Mouse (Mus musculus) limb, embryonic 14.5 days (tissue): ENCODE data around the gene Cmtm4. TPM values are rescaled to one million over a fixed set of nuclear protein-coding genes. Genes with fewer than 3 reads are reported as not detected.

ENCODE experiments used
- ATAC-seq: fragments of 200-750 bp; cut with Nextera tagmentation; 2 replicates; pipeline ENCODE4 v1.8.0; 2017; ENCODE audit warnings: low read depth, moderate number of reproducible peaks, moderate TSS enrichment; ENCODE audit not compliant: low FRiP score
- DNase-seq: peaks from one replicate; pipeline ENCODE4 v3.0.0-alpha.2; 2015; ENCODE audit warnings: low spot score
- H3K27ac ChIP-seq: fragments of 300-500 bp; sonication (generic); replicated peaks from 2 replicates; pipeline ENCODE4 v1.5.1; 2014; ENCODE audit warnings: low read depth, mild to moderate bottlenecking, low read length, moderate library complexity, mixed read lengths
- H3K27me3 ChIP-seq: fragments of 300-500 bp; sonication (generic); 2 replicates; pipeline ENCODE4 v1.6.1; 2014; ENCODE audit warnings: low read length, mixed read lengths; ENCODE audit not compliant: control insufficient read depth, insufficient read depth
- H3K36me3 ChIP-seq: fragments of 300-500 bp; sonication (generic); 2 replicates; pipeline ENCODE4 v1.6.1; 2014; ENCODE audit warnings: mild to moderate bottlenecking, low read length, moderate library complexity, mixed read lengths; ENCODE audit not compliant: control insufficient read depth, insufficient read depth
- H3K4me1 ChIP-seq: fragments of 300-500 bp; sonication (generic); 2 replicates; pipeline ENCODE4 v1.6.1; 2014; ENCODE audit warnings: antibody characterized with exemption, low read length, mixed read lengths; ENCODE audit not compliant: control insufficient read depth, insufficient read depth
- H3K4me2 ChIP-seq: fragments of 300-500 bp; sonication (generic); replicated peaks from 2 replicates; pipeline ENCODE4 v1.6.1; 2014; ENCODE audit warnings: low read depth, mild to moderate bottlenecking, low read length, moderate library complexity; ENCODE audit not compliant: severe bottlenecking
- H3K4me3 ChIP-seq: fragments of 300-500 bp; sonication (generic); replicated peaks from 2 replicates; pipeline ENCODE4 v1.5.1; 2014; ENCODE audit warnings: low read length
- H3K9ac ChIP-seq: fragments of 300-500 bp; sonication (generic); 2 replicates; pipeline ENCODE4 v1.6.1; 2014; ENCODE audit warnings: mild to moderate bottlenecking, low read depth, low read length, moderate library complexity; ENCODE audit not compliant: severe bottlenecking
- H3K9me3 ChIP-seq: fragments of 300-500 bp; sonication (generic); 2 replicates; pipeline ENCODE4 v1.6.1; 2016; ENCODE audit warnings: low read length; ENCODE audit not compliant: control insufficient read depth
- POLR2A ChIP-seq: fragments of 200-500 bp; IDR thresholded peaks from 2 replicates; pipeline ENCODE4 v1.8.0; 2012; ENCODE audit warnings: inconsistent platforms, mild to moderate bottlenecking, moderate library complexity, borderline replicate concordance; ENCODE audit not compliant: insufficient read depth, insufficient read length; ENCODE audit errors: extremely low read depth
- WGBS: fragments of 180-500 bp; shearing (Covaris S2); extraction: QIAGEN DNeasy Blood & Tissue Kit; methylation state at CpG from one replicate; pipeline ENCODE4 v1.1.7; 2014; 5-methylcytosine and 5-hydroxymethylcytosine counted together
- polyA plus RNA-seq, 2 experiments: library from polyadenylated mRNA; depleted of rRNA in 1 of 2; stranded (reverse) in 1 of 2; unstranded in 1 of 2; fragments of >200 nt; fragmentation: Nextera tagmentation in 1 of 2; extraction: Ambion mirVana in 1 of 2; gene quantifications; 2 replicates each; pipeline versions ENCODE4 v1.2.1 to v1.2.3; 2012 to 2014

Gene Cmtm4
- polyA plus RNA-seq, 2 experiments: 4.1 to 18.9 TPM

DNA sequence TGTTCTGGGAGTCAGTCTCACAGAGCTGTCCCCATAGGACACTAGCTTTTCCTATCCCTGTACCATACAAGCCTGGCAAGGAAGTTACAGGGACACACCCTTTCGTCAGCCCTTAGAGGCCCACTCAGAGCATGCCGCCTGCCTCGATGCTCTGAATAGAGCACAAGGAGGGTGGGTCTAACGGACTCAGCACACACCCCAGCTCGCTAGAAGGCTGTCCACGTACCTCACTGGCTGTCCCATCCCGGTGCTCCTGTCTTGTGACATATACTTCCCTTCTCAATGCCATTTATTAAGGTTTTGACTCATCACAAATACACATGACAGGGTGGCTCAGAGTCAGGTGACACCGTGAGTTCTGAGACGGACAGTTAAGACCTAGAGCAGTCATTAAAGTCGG is 41.1 kb downstream of the Cmtm4 start:
- no peak overlapping the region for H3K9ac ChIP-seq
- no peak overlapping the region for H3K27ac ChIP-seq
- no peak overlapping the region for H3K4me2 ChIP-seq
- no peaks in the 10 kb centered on the region for H3K27me3 ChIP-seq
- H3K9me3 ChIP-seq: no peaks in the 10 kb centered on the region
- H3K36me3 ChIP-seq: peaks cover 40% of the 10 kb centered on the region
- WGBS: 94% methylated on average over 10 of the region's 10 CpGs
- no peak for ATAC-seq
- no peaks in the 10 kb centered on the region for H3K4me1 ChIP-seq
- no peak for TF ChIP-seq POLR2A
- no peak overlapping the region for H3K4me3 ChIP-seq
- DNase-seq: no peak

DNA sequence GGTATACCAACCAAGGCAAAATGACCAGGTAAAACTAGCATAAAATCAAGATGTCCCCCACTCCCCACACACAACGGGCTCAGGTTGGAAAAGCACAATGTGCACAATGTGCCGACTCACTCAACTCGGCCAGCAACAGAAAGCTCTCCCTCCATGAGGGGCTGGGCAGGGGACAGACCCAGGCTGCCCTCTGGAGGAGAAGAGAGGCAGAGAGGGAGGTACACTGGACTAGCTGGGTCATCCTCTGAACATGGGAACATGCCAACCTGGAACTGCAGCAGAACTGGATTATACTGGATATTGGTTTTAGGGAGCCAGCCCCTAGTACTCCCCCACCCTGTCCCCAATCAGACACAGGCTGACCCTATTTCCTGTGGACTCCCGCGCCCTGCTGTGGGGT is 42.4 kb downstream of the Cmtm4 start:
- DNase-seq (no peak), ATAC-seq (no peak)
- Histone ChIP-seq H3K36me3 (peaks cover 40% of the 10 kb centered on the region), H3K4me1 (no peaks in the 10 kb centered on the region), H3K9ac (no peak overlapping the region), H3K27ac (no peak overlapping the region), H3K4me3 (no peak overlapping the region), H3K9me3 (no peaks in the 10 kb centered on the region), H3K4me2 (no peak overlapping the region), H3K27me3 (no peaks in the 10 kb centered on the region)
- WGBS: 74% methylated on average over 5 of the region's 5 CpGs
- no peak for TF ChIP-seq POLR2A

DNA sequence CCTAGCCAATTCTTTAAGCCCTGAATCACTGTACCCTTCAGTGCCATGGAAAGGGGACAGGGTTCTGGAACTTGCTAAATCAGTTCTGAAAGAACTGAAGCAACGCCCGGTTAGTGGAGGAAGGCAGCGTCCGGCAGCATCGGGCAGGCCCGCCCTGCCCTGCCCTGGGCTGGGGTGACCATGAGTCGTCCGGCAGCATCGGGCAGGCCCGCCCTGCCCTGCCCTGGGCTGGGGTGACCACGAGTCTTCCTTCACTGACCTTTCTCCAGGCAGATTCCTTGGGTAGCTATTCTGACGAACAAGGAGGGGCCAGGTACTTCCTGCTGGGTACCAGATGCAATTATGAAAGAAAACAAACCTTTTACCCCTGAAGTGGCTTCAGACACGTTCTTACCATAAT is 45.6 kb downstream of the Cmtm4 start:
- no peak overlapping the region for H3K9ac ChIP-seq
- ATAC-seq: no peak
- H3K4me2 ChIP-seq: no peak overlapping the region
- H3K27me3 ChIP-seq: no peaks in the 10 kb centered on the region
- peaks cover 54% of the 10 kb centered on the region for H3K36me3 ChIP-seq
- TF ChIP-seq POLR2A: no peak
- WGBS: 86% methylated on average over 13 of the region's 13 CpGs
- no peaks in the 10 kb centered on the region for H3K9me3 ChIP-seq
- no peak overlapping the region for H3K27ac ChIP-seq
- no peak for DNase-seq
- H3K4me1 ChIP-seq: no peaks in the 10 kb centered on the region
- no peak overlapping the region for H3K4me3 ChIP-seq

- Histone ChIP-seq H3K4me3 (no peak overlapping the region), H3K4me1 (no peaks in the 10 kb centered on the region), H3K36me3 (peaks cover 52% of the 10 kb centered on the region), H3K9ac (no peak overlapping the region), H3K9me3 (no peaks in the 10 kb centered on the region), H3K4me2 (no peak overlapping the region), H3K27ac (no peak overlapping the region), H3K27me3 (no peaks in the 10 kb centered on the region)
- DNase-seq: no peak
- no peak for TF ChIP-seq POLR2A
- no peak for ATAC-seq
- WGBS: 87% methylated on average over 5 of the region's 5 CpGs
Observed at GRCm38 (mm10) chr8:104348971-104349370, 46.6 kb downstream of the Cmtm4 start.

DNA sequence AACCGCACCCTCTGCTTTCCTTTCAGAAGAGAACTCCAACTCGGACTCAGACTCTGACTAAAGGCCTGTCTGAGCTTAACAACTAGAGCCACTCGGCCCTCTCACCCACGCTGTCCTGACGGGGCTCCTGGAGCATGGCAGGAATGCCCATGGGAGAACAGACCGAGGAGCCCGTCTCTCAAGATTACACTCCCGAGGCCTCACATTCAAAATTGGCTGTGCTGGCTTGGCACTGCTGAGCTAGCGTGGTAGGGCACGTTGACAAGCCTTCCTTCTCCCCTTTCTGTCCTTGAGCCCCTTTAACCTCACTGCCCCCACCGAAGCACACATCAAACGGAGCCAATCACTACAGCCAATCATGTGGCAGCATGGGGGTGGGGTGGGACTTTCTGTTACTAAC is 48.9 kb downstream of the Cmtm4 start:
- 55% methylated on average over 12 of the region's 12 CpGs for WGBS
- peaks cover 45% of the 10 kb centered on the region for H3K36me3 ChIP-seq
- peaks cover 3% of the 10 kb centered on the region for H3K4me1 ChIP-seq
- H3K27ac ChIP-seq: no peak overlapping the region
- no peak overlapping the region for H3K4me3 ChIP-seq
- H3K4me2 ChIP-seq: no peak overlapping the region
- H3K27me3 ChIP-seq: no peaks in the 10 kb centered on the region
- DNase-seq (no peak), ATAC-seq (no peak)
- no peak overlapping the region for H3K9ac ChIP-seq
- no peaks in the 10 kb centered on the region for H3K9me3 ChIP-seq
- TF ChIP-seq POLR2A: no peak

- Histone ChIP-seq H3K9me3 (no peaks in the 10 kb centered on the region), H3K27me3 (no peaks in the 10 kb centered on the region), H3K27ac (no peak overlapping the region), H3K36me3 (peaks cover 38% of the 10 kb centered on the region), H3K4me3 (no peak overlapping the region), H3K9ac (no peak overlapping the region), H3K4me1 (peaks cover 5% of the 10 kb centered on the region), H3K4me2 (no peak overlapping the region)
- ATAC-seq (no peak), DNase-seq (no peak)
- 91% methylated on average over 5 of the region's 5 CpGs for WGBS
- no peak for TF ChIP-seq POLR2A
Observed at GRCm38 (mm10) chr8:104344622-104345021, 51.0 kb downstream of the Cmtm4 start.
